Mouse (Mus musculus) heart, embryonic 13.5 days (tissue): ENCODE results near the gene Sema6b. TPM values are rescaled to one million over a fixed set of nuclear protein-coding genes. Genes with fewer than 3 reads are reported as not detected.
A peak's percentile ranks its signal among the peaks of the same experiment; 100 is the strongest.

ENCODE experiments used
- ATAC-seq: fragments of 200-750 bp; cut with Nextera tagmentation; 2 replicates; pipeline ENCODE4 v1.8.0; 2017; ENCODE audit warnings: moderate TSS enrichment; ENCODE audit not compliant: insufficient number of reproducible peaks, low FRiP score, low TSS enrichment; ENCODE audit errors: extremely low read depth
- H3K27ac ChIP-seq: fragments of 300-500 bp; sonication (generic); replicated peaks from 2 replicates; pipeline ENCODE4 v1.5.1; 2015; ENCODE audit warnings: moderate library complexity, mild to moderate bottlenecking, inconsistent platforms
- H3K27me3 ChIP-seq: fragments of 300-500 bp; sonication (generic); replicated peaks from 2 replicates; pipeline ENCODE4 v1.6.1; 2015; ENCODE audit warnings: mild to moderate bottlenecking, inconsistent platforms
- H3K36me3 ChIP-seq: fragments of 300-500 bp; sonication (generic); 2 replicates; pipeline ENCODE4 v1.6.1; 2015; ENCODE audit warnings: mild to moderate bottlenecking, inconsistent platforms
- H3K4me1 ChIP-seq: fragments of 300-500 bp; sonication (generic); 2 replicates; pipeline ENCODE4 v1.6.1; 2015; ENCODE audit warnings: inconsistent platforms
- H3K4me2 ChIP-seq: fragments of 300-500 bp; sonication (generic); 2 replicates; pipeline ENCODE4 v1.6.1; 2015; ENCODE audit warnings: inconsistent platforms, mild to moderate bottlenecking, moderate library complexity
- H3K4me3 ChIP-seq: fragments of 300-500 bp; sonication (generic); 2 replicates; pipeline ENCODE4 v1.5.1; 2015; ENCODE audit warnings: moderate library complexity, mild to moderate bottlenecking, inconsistent platforms
- H3K9ac ChIP-seq: fragments of 300-500 bp; sonication (generic); 2 replicates; pipeline ENCODE4 v1.6.1; 2015; ENCODE audit warnings: inconsistent platforms, mild to moderate bottlenecking, moderate library complexity
- H3K9me3 ChIP-seq: fragments of 300-500 bp; sonication (generic); 2 replicates; pipeline ENCODE4 v1.6.1; 2016; ENCODE audit warnings: inconsistent platforms
- WGBS: fragments of 180-500 bp; shearing (Covaris S2); methylation state at CpG from one replicate; pipeline ENCODE4 v1.1.7; 2015; ENCODE audit warnings: mixed read lengths; 5-methylcytosine and 5-hydroxymethylcytosine counted together
- polyA plus RNA-seq: library from polyadenylated mRNA; unstranded; fragments of >200 nt; fragmentation: Nextera tagmentation; extraction: Ambion mirVana; gene quantifications from 2 replicates; pipeline ENCODE4 v1.2.1, GENCODE M21; 2015

Sema6b gene
- polyA plus RNA-seq, 1 experiment from 2014 or later = 0.59 TPM

- no peak overlapping the region for H3K9ac ChIP-seq
- H3K4me2 ChIP-seq = no peak overlapping the region
- H3K36me3 ChIP-seq = no peaks in the 10 kb centered on the region
- no peak for ATAC-seq
- peaks cover 100% of the 10 kb centered on the region for H3K27me3 ChIP-seq
- no peak overlapping the region for H3K4me3 ChIP-seq
- WGBS = 64% methylated on average over 9 of the region's 9 CpGs
- H3K4me1 ChIP-seq = peaks cover 28% of the 10 kb centered on the region
- no peak overlapping the region for H3K27ac ChIP-seq
- H3K9me3 ChIP-seq = no peaks in the 10 kb centered on the region
Observed at GRCm38 (mm10) chr17:56144546-56144945, 4.4 kb upstream of the Sema6b start.

GRCm38 (mm10) chr17:56141702-56142605 lies 1.8 kb upstream of the Sema6b start:
- Histone ChIP-seq H3K36me3 (no peaks in the 10 kb centered on the region), H3K4me3 (peak overlapping the region; percentile 49), H3K4me1 (peaks cover 27% of the 10 kb centered on the region), H3K9me3 (no peaks in the 10 kb centered on the region), H3K27me3 (peaks cover 99% of the 10 kb centered on the region), H3K9ac (peak overlapping the region; percentile 59), H3K4me2 (peak overlapping the region; percentile 73), H3K27ac (no peak overlapping the region)
- no peak for ATAC-seq
- 2% methylated on average over 42 of the region's 47 CpGs for WGBS

GRCm38 (mm10) chr17:56139355-56139754 lies 788 bp downstream of the Sema6b start:
- H3K9me3 ChIP-seq = no peaks in the 10 kb centered on the region
- H3K4me1 ChIP-seq = peaks cover 33% of the 10 kb centered on the region
- H3K9ac ChIP-seq = peak overlapping the region; percentile 75
- H3K27ac ChIP-seq = no peak overlapping the region
- H3K36me3 ChIP-seq = no peaks in the 10 kb centered on the region
- peak overlapping the region; percentile 98 for H3K4me2 ChIP-seq
- ATAC-seq = no peak
- H3K27me3 ChIP-seq = peaks cover 86% of the 10 kb centered on the region
- WGBS = 7% methylated on average over 20 of the region's 21 CpGs
- H3K4me3 ChIP-seq = peak overlapping the region; percentile 66

GRCm38 (mm10) chr17:56137839-56138613 lies 2.1 kb downstream of the Sema6b start:
- 21% methylated on average over 25 of the region's 25 CpGs for whole genome bisulfite sequencing
- H3K36me3 ChIP-seq = no peaks in the 10 kb centered on the region
- ATAC-seq = no peak
- peaks cover 43% of the 10 kb centered on the region for H3K4me1 ChIP-seq
- no peaks in the 10 kb centered on the region for H3K9me3 ChIP-seq
- H3K27me3 ChIP-seq = peaks cover 73% of the 10 kb centered on the region
- peak overlapping the region; percentile 39 for H3K4me2 ChIP-seq
- H3K27ac ChIP-seq = no peak overlapping the region
- no peak overlapping the region for H3K4me3 ChIP-seq
- 0 out of 2 replicates have a peak overlapping the region, but pooled peaks have one; percentile 61 for H3K9ac ChIP-seq

- peaks cover 58% of the 10 kb centered on the region for H3K27me3 ChIP-seq
- H3K36me3 ChIP-seq = no peaks in the 10 kb centered on the region
- H3K9me3 ChIP-seq = no peaks in the 10 kb centered on the region
- H3K4me1 ChIP-seq = peaks cover 36% of the 10 kb centered on the region
- WGBS = 68% methylated on average over 7 of the region's 7 CpGs
- no peak overlapping the region for H3K4me2 ChIP-seq
- ATAC-seq = no peak
- H3K27ac ChIP-seq = no peak overlapping the region
- H3K4me3 ChIP-seq = no peak overlapping the region
- no peak overlapping the region for H3K9ac ChIP-seq
Observed at GRCm38 (mm10) chr17:56136558-56136957, 3.6 kb downstream of the Sema6b start.

- peaks cover 4% of the 10 kb centered on the region; the same call in 1 of the 2 replicates for H3K9me3 ChIP-seq
- H3K4me1 ChIP-seq = peaks cover 28% of the 10 kb centered on the region
- peaks cover 38% of the 10 kb centered on the region for H3K27me3 ChIP-seq
- WGBS = 3% methylated on average over 27 of the region's 27 CpGs
- peak overlapping the region; percentile 76 for H3K4me2 ChIP-seq
- no peaks in the 10 kb centered on the region for H3K36me3 ChIP-seq
- peak overlapping the region; percentile 46 for H3K4me3 ChIP-seq
- H3K9ac ChIP-seq = peak overlapping the region; percentile 60
- peak overlapping the region; percentile 55 for H3K27ac ChIP-seq
- ATAC-seq = no peak
Observed at GRCm38 (mm10) chr17:56134463-56134971, 5.6 kb downstream of the Sema6b start.

GRCm38 (mm10) chr17:56133457-56134363 lies 6.4 kb downstream of the Sema6b start:
- Histone ChIP-seq H3K27me3 (peaks cover 30% of the 10 kb centered on the region), H3K36me3 (no peaks in the 10 kb centered on the region), H3K27ac (peak overlapping the region; percentile 53), H3K4me2 (peak overlapping the region; percentile 76), H3K4me1 (peaks cover 25% of the 10 kb centered on the region), H3K9ac (peak overlapping the region; percentile 60), H3K9me3 (peaks cover 4% of the 10 kb centered on the region; the same call in 1 of the 2 replicates), H3K4me3 (peak overlapping the region; percentile 46)
- WGBS = 15% methylated on average over 21 of the region's 21 CpGs
- ATAC-seq = 0 out of 2 replicates have a peak, but pooled peaks have one; percentile 41

GRCm38 (mm10) chr17:56132661-56133060 lies 7.5 kb downstream of the Sema6b start:
- peaks cover 18% of the 10 kb centered on the region for H3K4me1 ChIP-seq
- H3K4me3 ChIP-seq = no peak overlapping the region
- H3K4me2 ChIP-seq = 0 out of 2 replicates have a peak overlapping the region, but pooled peaks have one; percentile 14
- no peak overlapping the region for H3K9ac ChIP-seq
- WGBS = 7% methylated on average over 14 of the region's 14 CpGs
- H3K27ac ChIP-seq = no peak overlapping the region
- ATAC-seq = no peak
- peaks cover 4% of the 10 kb centered on the region; the same call in 1 of the 2 replicates for H3K9me3 ChIP-seq
- no peaks in the 10 kb centered on the region for H3K36me3 ChIP-seq
- H3K27me3 ChIP-seq = peaks cover 20% of the 10 kb centered on the region

GRCm38 (mm10) chr17:56131814-56132213 lies 8.3 kb downstream of the Sema6b start:
- no peak for ATAC-seq
- Histone ChIP-seq H3K27me3 (peaks cover 16% of the 10 kb centered on the region), H3K4me1 (peaks cover 18% of the 10 kb centered on the region), H3K9ac (no peak overlapping the region), H3K9me3 (peaks cover 4% of the 10 kb centered on the region; the same call in 1 of the 2 replicates), H3K27ac (no peak overlapping the region), H3K36me3 (no peaks in the 10 kb centered on the region), H3K4me3 (no peak overlapping the region), H3K4me2 (no peak overlapping the region)
- WGBS = 41% methylated on average over 7 of the region's 7 CpGs

- no peak overlapping the region for H3K27ac ChIP-seq
- H3K4me3 ChIP-seq = no peak overlapping the region
- H3K4me2 ChIP-seq = no peak overlapping the region
- no peaks in the 10 kb centered on the region for H3K36me3 ChIP-seq
- peaks cover 23% of the 10 kb centered on the region for H3K27me3 ChIP-seq
- H3K4me1 ChIP-seq = peaks cover 18% of the 10 kb centered on the region
- no peak for ATAC-seq
- H3K9ac ChIP-seq = no peak overlapping the region
- 90% methylated on average over 10 of the region's 10 CpGs for WGBS
- peaks cover 4% of the 10 kb centered on the region; the same call in 1 of the 2 replicates for H3K9me3 ChIP-seq
Observed at GRCm38 (mm10) chr17:56131136-56131535, 9.0 kb downstream of the Sema6b start.
